Mouse (Mus musculus) macrophage (primary cell): ENCODE results near the gene Cyp3a57. TPM values are rescaled to one million over a fixed set of nuclear protein-coding genes. Genes with fewer than 3 reads are reported as not detected.
"Not testable (repeated sequence)": the region's sequence is repeated elsewhere in the genome, so short reads cannot be mapped to it uniquely, and the experiment has no call there.

Experiments
- H3K27ac ChIP-seq: fragments of 350-480 bp; formaldehyde crosslinking; 2 replicates; pipeline ENCODE4 v1.9.0; 2021
- H3K36me3 ChIP-seq: fragments of 350-480 bp; formaldehyde crosslinking; 2 replicates; pipeline ENCODE4 v1.9.0; 2021; ENCODE audit errors: inconsistent target
- H3K4me3 ChIP-seq: fragments of 350-480 bp; formaldehyde crosslinking; 2 replicates; pipeline ENCODE4 v1.9.0; 2021; ENCODE audit errors: inconsistent target
- H3K79me2 ChIP-seq: fragments of 350-480 bp; formaldehyde crosslinking; 2 replicates; pipeline ENCODE4 v1.9.0; 2021; ENCODE audit errors: inconsistent target
- WGBS: methylation state at CpG from one replicate; pipeline ENCODE4 v1.1.7; 2026; ENCODE audit warnings: inconsistent platforms; ENCODE audit not compliant: missing documents; 5-methylcytosine and 5-hydroxymethylcytosine counted together
- polyA plus RNA-seq: library from polyadenylated mRNA; stranded (reverse); fragments of 250-400 nt; gene quantifications from 3 replicates; pipeline ENCODE4 v1.2.4, GENCODE M21; 2018; ENCODE audit warnings: inconsistent platforms
- total RNA-seq, 78 experiments: library from RNA; depleted of rRNA; stranded (reverse); fragments of 250-400 nt; gene quantifications; 1 replicate in 9 of 78; 2 replicates in 24 of 78; 3 replicates in 43 of 78; 4 replicates in 2 of 78; pipeline ENCODE4 v1.2.4; 2018; ENCODE audit warnings: inconsistent platforms in 56 of 78

Cyp3a57 gene
- total RNA-seq (2018; cell fraction: chromatin; rRNA removed): not detected
- not detected for total RNA-seq (2018; cell fraction: cytosol; rRNA removed)
- not detected for total RNA-seq (2018; cell fraction: nucleus; rRNA removed)
- not detected in 3 replicates for polyA plus RNA-seq

DNA sequence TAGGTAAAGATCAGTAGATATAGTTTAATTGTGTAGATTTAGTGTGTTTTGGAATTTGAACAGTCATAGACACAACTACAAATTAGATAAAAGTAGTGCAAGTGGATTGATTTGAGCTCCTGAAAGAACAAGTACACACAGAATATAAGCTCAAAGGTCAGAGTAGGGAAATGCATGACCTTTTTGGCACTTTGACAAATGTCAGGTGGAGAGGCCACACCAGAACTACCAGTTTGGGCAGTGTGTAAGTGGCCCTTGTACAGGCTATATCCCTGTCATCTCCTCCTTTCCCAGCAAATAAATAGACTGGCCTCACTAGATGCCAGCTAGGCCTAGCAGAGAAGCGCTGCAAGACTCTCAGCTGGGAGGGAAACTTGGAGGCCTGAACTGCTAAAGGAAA lies at the start of gene Cyp3a57:
Gene Cyp3a57, plus strand, starts transcription at position 339 of the 400 bp plus-strand sequence.
- WGBS: 67% methylated on average over 1 of the region's 1 CpGs
- H3K4me3 ChIP-seq: no peak within 1 kb of the TSS
- no peaks in the 10 kb centered on the region for H3K79me2 ChIP-seq
- no peaks in the 10 kb centered on the region for H3K36me3 ChIP-seq
- no peak within 1 kb of the TSS for H3K27ac ChIP-seq

DNA sequence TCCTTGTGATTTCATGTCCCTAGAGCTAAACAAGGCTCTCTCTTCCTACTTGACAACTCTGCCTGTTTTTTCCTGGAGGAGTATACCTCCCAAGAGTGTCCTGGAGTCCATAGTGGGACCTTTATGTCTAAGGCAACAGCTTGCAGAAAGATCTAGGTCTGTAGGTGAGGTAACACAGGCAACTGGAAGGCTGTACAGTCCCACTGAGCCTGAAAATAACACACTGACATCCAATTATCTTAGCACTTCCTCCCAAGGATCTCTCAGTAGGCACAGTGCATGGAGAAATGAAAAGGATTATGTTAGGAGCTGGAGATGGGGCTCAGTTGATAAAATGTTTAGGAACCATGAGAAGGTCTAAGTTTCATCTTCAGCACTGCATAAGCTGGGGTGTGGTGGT lies 44.6 kb upstream of the Cyp3a57 start:
- no peak overlapping the region for H3K4me3 ChIP-seq
- no peak overlapping the region for H3K27ac ChIP-seq
- no peaks in the 10 kb centered on the region for H3K36me3 ChIP-seq
- no peaks in the 10 kb centered on the region for H3K79me2 ChIP-seq

DNA sequence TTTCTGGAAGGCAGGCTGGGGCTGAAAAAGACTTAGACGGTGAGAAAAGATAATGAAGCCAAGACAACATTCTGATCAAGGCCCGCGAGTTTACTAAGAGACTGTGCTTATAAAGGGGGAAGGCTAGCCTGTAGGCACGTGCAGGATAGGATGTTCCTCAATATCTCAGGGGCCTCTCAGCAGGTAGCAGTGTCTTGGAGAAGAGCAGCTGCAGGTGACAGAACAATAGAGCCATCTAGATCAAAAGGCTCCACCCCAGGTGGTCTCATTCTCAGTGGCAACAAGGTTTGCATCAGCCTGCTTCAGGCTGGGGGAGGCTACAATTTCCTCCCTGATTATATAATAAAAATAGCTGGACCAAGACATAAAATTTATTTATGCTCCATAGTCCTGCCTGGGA lies 43.3 kb upstream of the Cyp3a57 start:
- 74% methylated on average over 4 of the region's 4 CpGs for WGBS
- H3K36me3 ChIP-seq, H3K79me2 ChIP-seq: not testable (repeated sequence)

DNA sequence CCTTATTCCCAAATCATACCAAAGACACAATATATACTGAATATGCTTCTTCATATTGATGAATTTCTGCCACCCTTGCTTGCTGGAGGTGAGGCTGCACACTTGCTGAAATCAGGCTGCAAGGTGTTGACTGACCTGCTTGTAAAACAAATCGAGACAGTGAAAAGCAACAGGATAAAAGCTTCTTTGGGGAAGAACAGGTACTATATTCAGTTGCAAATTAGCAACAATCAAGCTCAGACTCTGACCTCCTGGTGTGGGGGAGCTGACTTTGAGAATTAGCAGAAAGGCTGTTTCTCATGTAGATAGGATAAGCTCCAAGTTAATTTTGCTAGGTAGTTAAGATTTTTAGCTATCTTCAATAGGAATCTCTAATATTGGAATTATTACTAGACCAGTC lies 42.7 kb upstream of the Cyp3a57 start:
- Histone ChIP-seq H3K36me3 (no peaks in the 10 kb centered on the region), H3K4me3 (no peak overlapping the region), H3K79me2 (no peaks in the 10 kb centered on the region), H3K27ac (no peak overlapping the region)
- 86% methylated on average over 1 of the region's 1 CpGs for WGBS

More for the DNA sequence above, 43.3 kb upstream of the Cyp3a57 start:
- not testable (repeated sequence) for H3K4me3 ChIP-seq, H3K27ac ChIP-seq

DNA sequence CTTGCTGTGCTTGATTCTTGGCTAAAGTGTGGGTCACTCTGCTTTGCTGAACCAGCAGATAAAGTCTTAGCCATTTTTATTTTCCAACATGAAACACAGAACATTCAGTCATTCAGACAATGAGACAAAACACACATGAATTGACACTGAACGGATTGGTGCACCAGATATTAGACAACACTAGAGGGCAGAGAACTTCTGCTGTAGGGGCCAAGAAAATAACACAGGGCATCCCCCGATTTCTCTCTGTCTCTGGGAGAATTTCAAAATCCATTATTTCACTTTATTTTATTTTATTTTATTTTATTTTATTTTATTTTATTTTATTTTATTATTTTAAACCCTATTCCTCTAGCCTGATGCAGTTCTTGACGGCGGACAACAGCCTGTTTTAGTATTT lies 38.1 kb upstream of the Cyp3a57 start:
- H3K27ac ChIP-seq, H3K36me3 ChIP-seq, H3K4me3 ChIP-seq, H3K79me2 ChIP-seq: not testable (repeated sequence)
- WGBS: 91% methylated on average over 4 of the region's 4 CpGs

DNA sequence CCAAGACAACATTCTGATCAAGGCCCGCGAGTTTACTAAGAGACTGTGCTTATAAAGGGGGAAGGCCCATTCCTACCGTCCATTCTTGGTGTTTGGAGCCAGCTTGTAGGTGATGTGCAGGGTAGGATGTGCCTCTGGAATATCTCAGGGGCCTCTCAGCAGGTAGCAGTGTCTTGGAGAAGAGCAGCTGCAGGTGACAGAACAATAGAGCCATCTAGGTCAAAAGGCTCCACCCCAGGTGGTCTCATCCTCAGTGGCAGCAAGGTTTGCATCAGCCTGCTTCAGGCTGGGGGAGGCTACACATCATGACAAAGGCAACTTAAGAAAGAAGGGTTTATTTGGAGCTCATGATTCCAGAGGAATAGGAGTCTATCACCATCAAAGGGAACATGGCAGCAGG lies 37.3 kb upstream of the Cyp3a57 start:
- WGBS: 94% methylated on average over 3 of the region's 3 CpGs
- H3K79me2 ChIP-seq, H3K27ac ChIP-seq, H3K4me3 ChIP-seq, H3K36me3 ChIP-seq: not testable (repeated sequence)

DNA sequence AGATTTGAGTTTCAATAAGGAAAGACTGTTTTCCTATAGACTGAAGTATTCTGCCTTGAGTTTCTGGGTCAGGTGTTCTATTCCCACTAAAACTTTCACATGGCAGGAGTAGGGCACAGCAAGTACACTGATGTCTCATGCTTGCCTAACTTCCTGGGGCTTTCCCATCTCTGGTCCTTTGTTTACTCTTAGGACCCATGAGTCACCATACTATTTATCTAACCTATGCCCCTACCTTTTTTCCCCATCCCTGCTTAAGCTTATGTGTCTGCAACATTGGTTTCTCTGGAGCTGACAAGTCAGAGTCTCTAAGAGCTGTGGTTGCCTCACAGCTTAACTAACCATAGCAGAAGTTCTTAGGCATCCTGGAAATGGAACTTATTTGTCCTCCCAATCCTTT lies 31.2 kb upstream of the Cyp3a57 start:
- H3K36me3 ChIP-seq: no peaks in the 10 kb centered on the region
- H3K79me2 ChIP-seq: no peaks in the 10 kb centered on the region
- H3K4me3 ChIP-seq: no peak overlapping the region
- H3K27ac ChIP-seq: no peak overlapping the region

DNA sequence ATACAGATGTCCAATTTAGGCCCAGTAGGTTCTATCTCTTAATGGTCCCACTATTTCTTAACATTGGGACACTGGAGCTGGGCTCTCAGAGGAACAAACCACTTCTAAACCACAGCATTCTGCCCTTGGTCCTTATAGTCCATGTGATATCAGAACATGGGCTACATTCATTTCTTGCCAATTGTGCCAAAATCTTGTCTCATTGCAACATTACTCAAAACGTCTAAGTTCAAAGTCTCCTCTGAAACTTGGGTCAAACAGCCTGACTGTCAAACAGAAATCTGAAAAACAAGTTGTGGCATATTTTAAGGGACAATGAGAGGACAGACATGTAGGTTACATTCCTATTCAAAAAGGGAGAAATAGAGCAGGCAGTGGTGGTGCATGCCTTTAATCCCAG lies 27.9 kb upstream of the Cyp3a57 start:
- Histone ChIP-seq H3K79me2 (no peaks in the 10 kb centered on the region), H3K36me3 (no peaks in the 10 kb centered on the region), H3K27ac (no peak overlapping the region), H3K4me3 (no peak overlapping the region)
- 100% methylated on average over 1 of the region's 1 CpGs for WGBS

DNA sequence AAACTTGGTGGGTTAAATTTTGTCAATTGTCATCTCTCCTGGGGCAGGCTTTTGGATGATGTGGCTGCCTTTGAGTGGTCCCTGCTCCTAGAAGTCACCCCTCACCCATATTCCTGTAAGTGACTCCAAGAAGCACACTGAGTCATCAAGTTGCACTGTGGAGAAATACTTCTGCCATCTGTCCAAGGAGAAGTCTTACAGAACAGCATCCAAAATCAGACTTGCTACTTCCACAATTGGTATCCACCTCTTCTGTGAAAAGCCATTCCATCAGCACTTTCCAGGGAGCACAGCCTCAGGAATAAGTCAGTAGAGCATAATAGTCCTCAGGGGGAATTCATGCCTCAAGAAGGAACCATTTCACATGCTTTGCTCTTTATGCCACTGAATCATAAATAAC lies 6.3 kb upstream of the Cyp3a57 start:
- H3K79me2 ChIP-seq, H3K36me3 ChIP-seq, H3K27ac ChIP-seq, H3K4me3 ChIP-seq: not testable (repeated sequence)

DNA sequence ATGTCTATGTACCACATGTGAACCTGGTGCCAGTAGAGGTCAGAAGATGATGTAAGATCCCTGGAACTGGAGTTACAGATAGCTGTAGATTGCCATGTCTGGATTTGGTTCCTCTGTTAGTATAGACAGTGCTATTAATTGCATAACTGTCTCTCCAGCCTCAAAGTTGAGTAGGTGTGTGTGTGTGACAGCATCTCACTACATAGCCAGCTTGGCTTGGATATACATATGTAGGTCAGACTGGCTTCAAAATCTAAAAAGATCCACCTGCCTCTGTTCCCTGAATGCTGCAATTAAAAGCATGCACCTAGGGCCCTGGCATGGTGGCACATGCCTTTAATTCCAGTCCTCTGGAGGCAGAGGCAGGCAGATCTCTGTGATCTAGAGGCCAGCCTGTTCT lies 4.6 kb downstream of the Cyp3a57 start:
- no peaks in the 10 kb centered on the region for H3K36me3 ChIP-seq
- H3K27ac ChIP-seq: no peak overlapping the region
- H3K79me2 ChIP-seq: no peaks in the 10 kb centered on the region
- no peak overlapping the region for H3K4me3 ChIP-seq

DNA sequence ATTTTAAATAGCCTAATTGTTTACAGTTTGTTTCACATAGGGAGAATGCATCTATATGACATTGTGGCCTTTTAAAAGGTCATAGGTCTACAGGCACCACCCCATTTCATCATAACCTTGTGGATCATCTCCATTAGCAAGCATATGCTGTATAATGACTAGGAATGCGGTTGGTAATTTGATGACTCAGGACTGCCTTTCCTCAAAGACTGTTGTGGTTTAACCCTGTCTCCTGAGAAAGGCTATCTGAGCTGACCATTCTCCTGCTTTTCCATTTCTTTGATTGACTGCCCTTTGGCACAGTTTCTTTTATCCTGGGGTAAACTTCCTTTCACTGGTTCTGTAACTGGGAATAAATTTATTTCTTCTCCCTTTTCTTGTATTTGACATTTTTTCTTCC lies 8.0 kb downstream of the Cyp3a57 start:
- Histone ChIP-seq H3K79me2 (no peaks in the 10 kb centered on the region), H3K27ac (no peak overlapping the region), H3K4me3 (no peak overlapping the region), H3K36me3 (no peaks in the 10 kb centered on the region)
- 80% methylated on average over 1 of the region's 1 CpGs for WGBS

DNA sequence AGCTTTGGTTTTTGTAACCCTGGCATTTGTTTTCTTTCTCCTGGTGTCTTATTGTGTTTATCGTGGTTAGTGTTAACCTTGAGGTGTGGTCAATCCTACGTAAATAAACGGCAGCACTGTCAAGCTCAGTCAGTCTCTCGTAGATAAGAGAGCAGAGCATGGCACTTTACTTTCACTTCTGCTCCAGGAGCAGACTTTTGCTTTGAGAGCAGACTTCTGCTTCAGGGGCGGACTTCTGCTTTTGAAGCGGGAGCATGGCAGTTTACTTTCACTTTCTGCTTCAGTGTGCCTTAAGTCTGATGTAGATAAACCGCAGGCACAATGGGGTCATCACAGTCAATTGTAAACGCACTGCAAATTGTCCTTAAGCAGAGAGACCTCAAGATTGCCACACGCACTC lies 70.3 kb downstream of the Cyp3a57 start:
- not testable (repeated sequence) for H3K36me3 ChIP-seq, H3K27ac ChIP-seq, H3K79me2 ChIP-seq, H3K4me3 ChIP-seq
- 72% methylated on average over 9 of the region's 9 CpGs for whole genome bisulfite sequencing

DNA sequence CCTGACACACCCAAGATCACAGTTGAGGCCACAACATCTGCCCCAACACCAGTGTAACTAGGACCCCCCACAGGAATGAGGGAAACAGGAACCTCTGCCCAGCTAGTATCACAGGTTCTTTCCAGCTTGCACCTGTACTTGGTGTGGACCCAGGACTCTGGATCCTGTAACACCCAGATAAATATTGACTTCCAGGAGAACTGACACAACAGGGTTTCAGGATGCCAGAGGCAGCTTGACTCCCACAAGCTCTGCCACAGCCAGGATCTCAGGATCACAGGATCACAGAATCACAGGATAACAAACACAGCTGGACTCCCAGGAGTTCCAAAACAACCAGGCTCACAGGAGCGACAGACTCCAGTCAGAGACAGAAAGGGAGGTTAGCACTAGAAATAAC lies 77.2 kb downstream of the Cyp3a57 start:
- Histone ChIP-seq H3K4me3 (no peak overlapping the region), H3K79me2 (no peaks in the 10 kb centered on the region), H3K36me3 (no peaks in the 10 kb centered on the region), H3K27ac (no peak overlapping the region)
- WGBS: 63% methylated on average over 1 of the region's 1 CpGs

DNA sequence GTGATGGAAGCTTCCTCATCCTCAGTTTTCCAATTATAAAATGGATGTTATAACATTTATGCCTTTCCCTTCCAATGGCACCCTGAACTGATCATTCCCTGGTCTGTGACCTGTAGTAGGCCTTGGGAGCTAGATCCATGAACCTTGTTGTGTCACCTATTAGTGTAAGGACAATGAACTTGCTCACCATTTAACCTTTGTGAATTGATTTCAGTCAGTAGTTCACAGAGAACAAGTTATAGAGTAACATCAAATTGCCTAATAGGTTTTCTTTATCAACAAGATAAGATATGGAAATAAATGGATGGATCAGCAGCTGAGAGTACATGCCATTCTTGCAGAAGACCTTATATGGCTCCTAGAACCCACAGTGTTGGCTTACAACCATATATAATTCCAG lies 85.9 kb downstream of the Cyp3a57 start:
- no peak overlapping the region for H3K4me3 ChIP-seq

DNA sequence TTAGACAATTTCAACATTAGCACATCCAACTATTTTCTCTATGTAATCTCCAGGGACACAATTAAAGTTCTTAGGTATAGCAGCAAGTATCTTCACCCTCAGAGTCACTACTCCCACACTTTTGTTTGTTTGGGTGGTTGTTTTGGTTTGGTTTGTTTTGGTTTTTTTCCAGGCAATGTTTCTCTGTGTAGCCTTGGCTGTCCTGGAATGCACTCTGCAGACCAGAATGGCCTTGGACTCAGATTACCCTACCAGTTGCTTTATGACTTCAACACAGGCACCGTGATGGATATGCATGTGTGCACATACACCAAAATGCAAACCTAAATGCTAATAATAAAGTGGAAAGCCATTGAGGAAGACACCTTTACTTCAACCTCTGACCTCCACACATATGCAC lies 88.6 kb downstream of the Cyp3a57 start:
- 76% methylated on average over 1 of the region's 1 CpGs for WGBS
- no peaks in the 10 kb centered on the region for H3K79me2 ChIP-seq
- H3K36me3 ChIP-seq: no peaks in the 10 kb centered on the region
- no peak overlapping the region for H3K4me3 ChIP-seq
- no peak overlapping the region for H3K27ac ChIP-seq

More for the DNA sequence above, 85.9 kb downstream of the Cyp3a57 start:
- Histone ChIP-seq H3K36me3 (no peaks in the 10 kb centered on the region), H3K27ac (no peak overlapping the region), H3K79me2 (no peaks in the 10 kb centered on the region)
